Mouse (Mus musculus) intestine, embryonic 16.5 days (tissue): ENCODE results near the gene Smc5. TPM values are rescaled to one million over a fixed set of nuclear protein-coding genes. Genes with fewer than 3 reads are reported as not detected.

ENCODE experiments used
- ATAC-seq: fragments of 200-750 bp; cut with Nextera tagmentation; 2 replicates; pipeline ENCODE4 v1.8.0; 2017; ENCODE audit warnings: moderate TSS enrichment, moderate library complexity
- H3K27ac ChIP-seq: fragments of 300-500 bp; sonication (generic); 2 replicates; pipeline ENCODE4 v1.5.1; 2014; ENCODE audit warnings: mild to moderate bottlenecking, low read length
- H3K27me3 ChIP-seq: fragments of 300-500 bp; sonication (generic); replicated peaks from 2 replicates; pipeline ENCODE4 v1.6.1; 2014; ENCODE audit warnings: low read length, control low read depth, mixed read lengths; ENCODE audit not compliant: control insufficient read depth, insufficient read depth
- H3K36me3 ChIP-seq: fragments of 300-500 bp; sonication (generic); 2 replicates; pipeline ENCODE4 v1.6.1; 2014; ENCODE audit warnings: low read length, control low read depth; ENCODE audit not compliant: control insufficient read depth, insufficient read depth
- H3K4me1 ChIP-seq: fragments of 300-500 bp; sonication (generic); 2 replicates; pipeline ENCODE4 v1.6.1; 2014; ENCODE audit warnings: low read length, control low read depth, mixed read lengths; ENCODE audit not compliant: control insufficient read depth, insufficient read depth
- H3K4me2 ChIP-seq: fragments of 300-500 bp; sonication (generic); 2 replicates; pipeline ENCODE4 v1.6.1; 2014; ENCODE audit warnings: low read depth, low read length, control low read depth
- H3K4me3 ChIP-seq: fragments of 300-500 bp; sonication (generic); 2 replicates; pipeline ENCODE4 v1.5.1; 2014; ENCODE audit warnings: mild to moderate bottlenecking, low read length
- H3K9ac ChIP-seq: fragments of 300-500 bp; sonication (generic); 2 replicates; pipeline ENCODE4 v1.6.1; 2014; ENCODE audit warnings: low read depth, low read length
- H3K9me3 ChIP-seq: fragments of 300-500 bp; sonication (generic); 2 replicates; pipeline ENCODE4 v1.6.1; 2016; ENCODE audit warnings: low read length, control low read depth; ENCODE audit not compliant: control insufficient read depth
- WGBS: fragments of 180-500 bp; shearing (Covaris S2); extraction: QIAGEN DNeasy Blood & Tissue Kit; methylation state at CpG from one replicate; pipeline ENCODE4 v1.1.7; 2014; 5-methylcytosine and 5-hydroxymethylcytosine counted together
- polyA plus RNA-seq: library from polyadenylated mRNA; unstranded; fragments of >200 nt; fragmentation: Nextera tagmentation; extraction: Ambion mirVana; gene quantifications from 2 replicates; pipeline ENCODE4 v1.2.1, GENCODE M21; 2015

Smc5 gene
- polyA plus RNA-seq, 1 experiment from 2014 or later: 17.2 TPM

- Histone ChIP-seq H3K27ac (no peak overlapping the region), H3K4me3 (no peak overlapping the region), H3K4me1 (no peaks in the 10 kb centered on the region), H3K4me2 (no peak overlapping the region), H3K9ac (no peak overlapping the region), H3K36me3 (no peaks in the 10 kb centered on the region), H3K27me3 (no peaks in the 10 kb centered on the region), H3K9me3 (no peaks in the 10 kb centered on the region)
- ATAC-seq: no peak
These were observed 23.5 kb upstream of the Smc5 start for GRCm38 (mm10) chr19:23297191-23297590.

GRCm38 (mm10) chr19:23289251-23289650, 15.6 kb upstream of the Smc5 start:
- Histone ChIP-seq H3K36me3 (no peaks in the 10 kb centered on the region), H3K9me3 (no peaks in the 10 kb centered on the region), H3K9ac (no peak overlapping the region), H3K4me2 (no peak overlapping the region), H3K4me3 (no peak overlapping the region), H3K4me1 (no peaks in the 10 kb centered on the region), H3K27me3 (no peaks in the 10 kb centered on the region), H3K27ac (no peak overlapping the region)
- ATAC-seq: no peak
- 51% methylated on average over 1 of the region's 1 CpGs for WGBS

GRCm38 (mm10) chr19:23281911-23282660, 8.4 kb upstream of the Smc5 start:
- no peak overlapping the region for H3K4me3 ChIP-seq
- H3K4me1 ChIP-seq: no peaks in the 10 kb centered on the region
- no peak overlapping the region for H3K27ac ChIP-seq
- no peaks in the 10 kb centered on the region for H3K36me3 ChIP-seq
- no peak for ATAC-seq
- no peaks in the 10 kb centered on the region for H3K27me3 ChIP-seq
- no peak overlapping the region for H3K4me2 ChIP-seq
- no peak overlapping the region for H3K9ac ChIP-seq
- WGBS: 54% methylated on average over 8 of the region's 8 CpGs
- H3K9me3 ChIP-seq: no peaks in the 10 kb centered on the region

GRCm38 (mm10) chr19:23274054-23274724, 492 bp upstream of the Smc5 start:
- WGBS: 45% methylated on average over 4 of the region's 4 CpGs
- H3K27ac ChIP-seq: no peak overlapping the region
- peak; percentile 38 for ATAC-seq

GRCm38 (mm10) chr19:23256771-23257170, 16.9 kb downstream of the Smc5 start:
- no peaks in the 10 kb centered on the region for H3K9me3 ChIP-seq
- WGBS: 88% methylated on average over 9 of the region's 9 CpGs
- no peak overlapping the region for H3K4me3 ChIP-seq
- H3K27me3 ChIP-seq: no peaks in the 10 kb centered on the region
- no peak overlapping the region for H3K27ac ChIP-seq
- H3K4me2 ChIP-seq: no peak overlapping the region
- no peak for ATAC-seq
- peaks cover 8% of the 10 kb centered on the region for H3K36me3 ChIP-seq
- no peaks in the 10 kb centered on the region for H3K4me1 ChIP-seq
- no peak overlapping the region for H3K9ac ChIP-seq

More at GRCm38 (mm10) chr19:23274054-23274724, 492 bp upstream of the Smc5 start:
- Histone ChIP-seq H3K36me3 (no peaks in the 10 kb centered on the region), H3K4me1 (peaks cover 6% of the 10 kb centered on the region; the same call in 1 of the 2 replicates), H3K9me3 (no peaks in the 10 kb centered on the region), H3K4me2 (peak overlapping the region; percentile 64), H3K9ac (peak overlapping the region; percentile 95; the same call in 1 of the 2 replicates), H3K27me3 (no peaks in the 10 kb centered on the region), H3K4me3 (peak overlapping the region; percentile 91)

GRCm38 (mm10) chr19:23246473-23246872, 27.2 kb downstream of the Smc5 start:
- no peaks in the 10 kb centered on the region for H3K4me1 ChIP-seq
- H3K27me3 ChIP-seq: no peaks in the 10 kb centered on the region
- no peak overlapping the region for H3K27ac ChIP-seq
- no peak overlapping the region for H3K9ac ChIP-seq
- no peaks in the 10 kb centered on the region for H3K36me3 ChIP-seq
- ATAC-seq: no peak
- no peaks in the 10 kb centered on the region for H3K9me3 ChIP-seq
- no peak overlapping the region for H3K4me2 ChIP-seq
- 89% methylated on average over 2 of the region's 2 CpGs for WGBS
- H3K4me3 ChIP-seq: no peak overlapping the region

- no peaks in the 10 kb centered on the region for H3K4me1 ChIP-seq
- no peak overlapping the region for H3K4me3 ChIP-seq
- no peak overlapping the region for H3K9ac ChIP-seq
- no peak overlapping the region for H3K4me2 ChIP-seq
- no peak for ATAC-seq
- no peak overlapping the region for H3K27ac ChIP-seq
- no peaks in the 10 kb centered on the region for H3K27me3 ChIP-seq
- WGBS: 60% methylated on average over 4 of the region's 4 CpGs
- H3K9me3 ChIP-seq: no peaks in the 10 kb centered on the region
- H3K36me3 ChIP-seq: 0 out of 2 replicates have a peak, but pooled peaks cover 3% of the 10 kb centered on the region
These were observed 48.6 kb downstream of the Smc5 start for GRCm38 (mm10) chr19:23225065-23225464.

GRCm38 (mm10) chr19:23214326-23214725, 59.4 kb downstream of the Smc5 start:
- Histone ChIP-seq H3K9me3 (no peaks in the 10 kb centered on the region), H3K36me3 (peaks cover 5% of the 10 kb centered on the region; the same call in 1 of the 2 replicates), H3K9ac (no peak overlapping the region), H3K4me1 (no peaks in the 10 kb centered on the region), H3K4me2 (no peak overlapping the region), H3K27ac (no peak overlapping the region), H3K27me3 (no peaks in the 10 kb centered on the region), H3K4me3 (no peak overlapping the region)
- 89% methylated on average over 8 of the region's 8 CpGs for WGBS
- ATAC-seq: no peak

- 82% methylated on average over 6 of the region's 6 CpGs for WGBS
These were observed 62.4 kb downstream of the Smc5 start for GRCm38 (mm10) chr19:23211325-23211724.

More at GRCm38 (mm10) chr19:23211325-23211724, 62.4 kb downstream of the Smc5 start:
- H3K4me2 ChIP-seq: no peak overlapping the region
- no peak for ATAC-seq
- no peak overlapping the region for H3K27ac ChIP-seq
- H3K9me3 ChIP-seq: no peaks in the 10 kb centered on the region
- peaks cover 8% of the 10 kb centered on the region; the same call in 1 of the 2 replicates for H3K36me3 ChIP-seq
- H3K4me1 ChIP-seq: no peaks in the 10 kb centered on the region
- H3K27me3 ChIP-seq: no peaks in the 10 kb centered on the region
- H3K9ac ChIP-seq: no peak overlapping the region
- no peak overlapping the region for H3K4me3 ChIP-seq
